Mouse (Mus musculus) urinary bladder, postnatal 0 days (tissue): Measurements from ENCODE around the gene Senp1. TPM values are rescaled to one million over a fixed set of nuclear protein-coding genes. Genes with fewer than 3 reads are reported as not detected.

Source experiments
- polyA plus RNA-seq: library from polyadenylated mRNA; unstranded; fragments of >200 nt; fragmentation: Nextera tagmentation; extraction: Ambion mirVana; gene quantifications from 2 replicates; pipeline ENCODE4 v1.2.1, GENCODE M21; 2015

Senp1 gene
- 13.6 and 15.7 TPM in 2 replicates for polyA plus RNA-seq

GRCm38 (mm10) chr15:98093121-98094011 is at the start of gene Senp1:
Gene Senp1 (minus strand): TSS chr15:98093744.

GRCm38 (mm10) chr15:98092372-98093120 is 998 bp downstream of the Senp1 start, which contains the start of gene Pfkm:
Gene Pfkm (plus strand): TSS chr15:98092589.

GRCm38 (mm10) chr15:98003822-98004739 is 89.5 kb downstream of the Senp1 start, which contains the start of gene Col2a1:
Gene Col2a1 (minus strand): TSS chr15:98004695.

Other genes with a start within 250 kb of the Senp1 start
- gene Hdac7, start 249.2 kb downstream of the Senp1 start, polyA plus RNA-seq: 18.7 and 19.6 TPM in 2 replicates
- gene Vdr, start 183.1 kb downstream of the Senp1 start, polyA plus RNA-seq: 0.39 and 0.45 TPM in 2 replicates
- gene Tmem106c, start 129.5 kb downstream of the Senp1 start, polyA plus RNA-seq: 35.4 and 35.7 TPM in 2 replicates
- gene Col2a1, start 89.0 kb downstream of the Senp1 start, polyA plus RNA-seq: 0.24 and 0.35 TPM in 2 replicates
- gene Pfkm, start 1.2 kb downstream of the Senp1 start, polyA plus RNA-seq: 32.0 and 34.6 TPM in 2 replicates
- 55.6 and 56.9 TPM in 2 replicates for gene Asb8, start 71.9 kb upstream of the Senp1 start, polyA plus RNA-seq
- 0.98 and 1.1 TPM in 2 replicates for gene Ccdc184, start 73.4 kb upstream of the Senp1 start, polyA plus RNA-seq
- not detected in 2 replicates for gene Olfr288, start 101.8 kb upstream of the Senp1 start, polyA plus RNA-seq
- not detected in 2 replicates for gene Gm44579, start 127.2 kb upstream of the Senp1 start, polyA plus RNA-seq
- gene Olfr287, start 127.3 kb upstream of the Senp1 start, polyA plus RNA-seq: not detected in 2 replicates
- gene Olfr286, start 140.7 kb upstream of the Senp1 start, polyA plus RNA-seq: not detected in 2 replicates
- gene H1fnt, start 163.5 kb upstream of the Senp1 start, polyA plus RNA-seq: not detected in 2 replicates
- gene Zfp641, start 202.4 kb upstream of the Senp1 start, polyA plus RNA-seq: 1.3 and 1.5 TPM in 2 replicates
- gene Olfr285, start 223.6 kb upstream of the Senp1 start, polyA plus RNA-seq: not detected in 2 replicates
- gene Olfr284, start 247.2 kb upstream of the Senp1 start, polyA plus RNA-seq: not detected in 2 replicates